Mouse (Mus musculus) cerebellum, postnatal 36 days (tissue): Measurements from ENCODE around the gene Rbfox1.

Experiments used
- DNase-seq, 2 experiments: peaks; one replicate each; pipeline ENCODE4 v3.0.0; 2021 to 2022; ENCODE audit warnings: mixed read lengths in 2 of 2

Rbfox1 gene

DNA sequence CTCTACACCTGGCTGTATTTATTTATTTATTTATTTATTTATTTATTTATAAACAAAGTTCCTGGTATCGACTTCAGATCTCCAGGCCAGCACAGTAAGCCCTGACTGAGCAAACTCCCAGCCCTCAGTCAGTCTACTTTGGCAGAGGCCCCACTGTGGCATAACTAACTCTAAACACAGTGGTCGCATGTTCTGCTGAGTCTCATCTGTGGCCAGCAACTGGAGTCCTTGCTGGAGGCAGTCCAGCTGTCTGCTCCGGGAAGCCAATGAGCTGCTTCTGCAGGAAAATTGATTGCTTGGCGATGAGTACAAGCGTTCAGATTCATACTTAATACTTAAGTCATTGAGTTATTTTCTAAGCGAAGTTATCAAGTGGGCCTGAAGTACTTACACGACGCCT is 598.5 kb downstream of the Rbfox1 start:
- no peak for DNase-seq

DNA sequence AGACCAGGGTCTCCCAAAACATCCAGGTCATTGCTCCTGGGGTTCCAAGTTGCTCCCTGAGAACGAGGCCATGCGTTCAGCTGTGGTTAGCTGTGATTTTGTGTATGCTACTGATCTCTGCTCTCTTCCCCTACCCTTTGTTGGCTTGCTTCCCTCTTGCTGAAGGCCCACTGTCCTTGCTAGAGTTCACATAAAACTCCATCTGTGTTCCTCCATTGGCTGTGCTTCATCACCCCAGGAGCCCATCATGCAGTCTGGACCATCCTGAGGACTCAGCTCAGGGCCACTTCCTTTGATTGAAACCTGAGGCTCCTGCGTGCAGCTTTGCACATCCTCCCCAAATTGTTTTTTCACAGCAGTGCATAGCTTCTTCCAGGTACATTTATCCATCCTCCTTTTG is 600.5 kb downstream of the Rbfox1 start:
- peak; percentile 27 to 30 for DNase-seq

DNA sequence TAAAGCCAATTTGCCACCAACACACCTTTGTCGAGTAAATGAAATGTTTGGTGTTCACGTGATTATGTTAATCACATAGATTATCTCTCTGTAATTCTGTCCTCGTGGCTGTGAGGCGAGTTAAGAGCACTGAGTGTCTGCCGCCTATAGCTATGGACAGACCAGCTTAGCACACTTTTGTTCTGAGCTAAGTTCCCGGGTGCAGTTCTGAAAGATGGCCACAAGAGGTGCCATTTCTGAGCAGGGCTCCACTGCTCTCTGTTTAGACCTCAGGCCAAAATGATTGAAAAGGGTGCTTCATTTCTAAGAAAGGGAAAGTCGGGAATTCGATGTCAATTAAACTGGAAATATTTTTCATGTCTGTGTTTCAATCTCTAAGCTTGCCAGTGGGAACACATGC is 617.1 kb downstream of the Rbfox1 start:
- peak; percentile 41 to 55 for DNase-seq

DNA sequence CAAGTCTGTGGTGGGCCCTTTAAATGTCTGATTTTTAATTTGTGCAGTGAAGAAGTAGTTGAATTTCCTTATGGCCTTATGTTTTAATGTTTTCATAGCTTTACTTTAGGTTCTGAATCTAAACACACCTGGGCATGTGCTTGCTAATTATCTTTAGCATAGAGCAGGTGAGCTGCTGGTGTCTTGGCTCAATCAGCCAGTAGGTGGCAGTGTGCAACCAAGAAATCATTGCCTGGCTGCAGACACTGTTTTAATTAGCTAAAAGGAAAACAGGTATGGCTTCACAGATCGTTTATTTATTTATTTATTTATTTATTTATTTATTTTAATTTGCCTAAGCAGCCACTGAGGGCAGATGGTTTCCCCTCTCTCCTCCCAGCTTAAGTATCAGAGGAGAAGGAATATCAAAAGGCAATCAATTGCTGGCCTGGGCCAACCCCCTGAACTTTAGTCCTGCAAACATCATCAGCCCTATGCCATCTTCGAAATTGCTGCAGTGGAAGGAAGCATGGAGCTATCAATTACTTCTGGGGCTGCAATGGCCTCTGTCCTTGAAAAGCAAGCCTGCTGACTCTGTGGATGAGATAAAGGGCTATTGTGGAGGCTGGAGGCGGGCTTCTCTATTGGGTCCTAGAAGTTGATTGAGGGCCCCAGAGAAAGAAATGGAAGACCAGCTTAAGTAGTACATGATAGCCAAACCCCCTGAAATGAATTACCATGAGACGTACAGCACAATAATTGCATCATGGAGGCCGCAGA is 618.6 kb downstream of the Rbfox1 start:
- peak; percentile 74 to 82 for DNase-seq

DNA sequence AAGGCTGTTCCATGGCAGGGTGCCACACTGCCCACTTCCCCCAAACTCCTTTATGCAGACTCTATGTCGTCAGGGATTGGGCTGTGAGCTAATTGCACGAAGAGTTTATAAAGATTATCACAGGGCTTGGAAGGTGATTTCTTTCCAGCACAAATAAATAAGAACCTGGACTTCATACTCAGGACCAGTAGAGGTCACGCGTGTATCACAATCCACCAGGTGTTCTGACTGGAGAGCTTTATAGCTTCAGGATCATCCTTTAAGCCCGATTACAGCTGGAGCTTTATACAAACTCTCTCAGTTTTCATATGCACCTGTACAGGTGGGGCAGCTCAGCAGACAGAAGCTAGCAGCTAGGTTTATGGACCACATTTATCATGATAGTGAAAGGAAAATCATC is 623.8 kb downstream of the Rbfox1 start:
- DNase-seq, result no peak

DNA sequence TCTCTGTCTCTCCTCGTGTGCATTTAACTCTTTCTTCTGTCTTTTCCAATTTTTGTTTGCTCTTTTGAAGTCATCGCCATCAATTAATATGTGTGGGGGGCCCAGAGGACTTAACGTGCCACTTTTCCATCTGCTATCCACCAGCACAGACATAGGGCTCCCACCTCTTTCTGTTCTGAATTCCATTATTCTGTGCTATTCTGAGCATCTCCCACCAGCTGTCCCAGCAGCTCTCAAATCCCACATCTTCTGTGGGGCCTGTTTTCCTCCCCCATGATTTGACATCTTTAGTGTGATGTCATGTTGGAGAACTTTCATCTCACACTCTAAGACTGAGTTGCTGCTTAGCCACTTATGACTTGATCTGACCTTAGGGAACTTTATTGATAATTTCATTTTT is 634.3 kb downstream of the Rbfox1 start:
- no peak for DNase-seq

DNA sequence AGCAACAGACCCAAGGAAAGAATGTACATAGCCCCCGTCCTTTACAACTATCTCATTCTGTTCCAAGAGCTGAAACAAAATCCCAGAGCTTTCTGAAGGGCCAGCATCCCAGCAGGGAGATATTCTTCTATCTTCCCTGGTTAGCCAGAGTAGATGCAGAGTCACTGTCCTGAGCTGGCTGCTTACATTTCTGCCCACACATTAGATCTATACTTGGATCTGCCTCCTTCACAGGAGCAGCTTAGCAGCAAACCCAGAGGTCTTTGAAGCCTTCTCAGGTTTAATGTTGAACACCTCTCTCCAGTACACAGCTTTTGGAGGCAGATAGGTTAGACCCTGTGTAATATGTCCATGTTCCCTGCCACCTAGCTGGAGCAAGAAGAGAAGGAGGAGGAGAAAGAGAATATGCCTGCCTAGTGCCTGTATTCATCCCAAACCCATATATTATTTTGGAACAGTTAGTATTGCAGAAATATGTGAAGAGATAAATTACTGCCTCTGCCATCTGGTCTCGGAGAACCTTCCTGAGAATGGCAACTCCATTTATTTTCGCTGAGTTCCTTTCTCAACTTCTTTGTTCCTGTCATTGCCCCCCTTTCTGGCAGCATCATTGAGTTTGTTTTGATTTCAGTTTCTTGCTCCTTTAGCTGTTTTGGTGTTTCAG is 640.5 kb downstream of the Rbfox1 start:
- DNase-seq, result no peak

DNA sequence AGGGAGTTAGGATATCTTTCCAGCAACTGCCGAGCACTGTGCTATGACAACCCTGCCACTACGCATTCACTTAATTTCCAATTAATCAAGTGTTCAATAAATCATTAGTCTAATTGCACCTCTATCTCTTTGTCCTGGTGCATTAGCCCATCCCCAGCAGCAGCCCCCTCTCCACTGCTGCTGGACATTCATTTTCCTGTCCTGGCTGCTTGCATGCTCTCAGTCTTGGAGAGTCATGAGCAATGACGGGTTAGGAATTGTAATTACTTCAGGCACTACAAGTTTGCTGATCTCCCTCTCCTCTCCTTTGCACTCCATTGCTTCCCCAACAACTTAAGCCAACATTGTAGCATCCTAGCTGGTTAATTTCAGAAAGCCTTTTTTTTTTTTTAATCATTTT is 646.3 kb downstream of the Rbfox1 start:
- no peak for DNase-seq

DNA sequence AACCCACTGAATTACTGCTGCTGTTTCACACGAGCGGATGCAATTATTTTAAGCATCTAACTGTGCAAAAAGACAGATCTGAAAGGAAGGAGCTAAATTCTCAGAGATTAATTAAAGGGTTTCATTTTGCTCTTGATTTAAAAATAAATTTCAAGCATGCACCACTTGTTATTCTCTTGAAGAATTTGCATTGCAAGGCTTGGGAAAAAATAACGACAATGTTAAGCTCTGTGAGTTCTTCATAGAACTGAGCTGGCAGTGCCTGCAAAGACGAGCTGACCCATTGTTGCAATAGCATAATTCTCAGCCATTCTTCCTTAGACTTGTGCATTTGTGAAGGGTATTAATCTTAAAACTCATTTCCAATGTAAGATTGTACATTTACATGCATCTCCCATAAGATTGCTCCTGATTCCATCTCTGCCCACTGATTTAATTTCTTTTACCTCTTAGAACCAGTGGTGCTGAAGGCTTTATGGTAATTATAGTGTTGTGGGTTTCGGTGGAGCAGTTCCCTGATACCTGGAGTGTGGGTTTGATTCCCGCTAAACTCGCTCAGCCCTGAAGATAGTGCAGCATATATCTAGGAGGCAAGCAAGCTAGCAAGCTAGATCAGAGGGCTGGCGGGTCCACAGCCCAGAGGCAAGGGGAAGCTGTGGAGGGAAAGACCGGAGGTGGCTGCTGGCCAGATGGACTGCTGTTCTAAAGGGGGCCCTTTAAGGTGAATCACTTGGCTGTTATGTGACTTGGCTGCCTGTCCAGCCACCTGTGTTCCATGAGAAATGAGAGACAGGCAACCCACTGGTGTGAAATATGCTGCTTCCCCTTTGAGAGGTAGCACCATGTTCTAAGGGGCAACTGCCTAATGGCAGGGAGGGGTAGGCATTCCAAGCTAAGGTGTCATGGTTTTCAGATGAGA is 647.2 kb downstream of the Rbfox1 start:
- peak; percentile 54 to 59 for DNase-seq

DNA sequence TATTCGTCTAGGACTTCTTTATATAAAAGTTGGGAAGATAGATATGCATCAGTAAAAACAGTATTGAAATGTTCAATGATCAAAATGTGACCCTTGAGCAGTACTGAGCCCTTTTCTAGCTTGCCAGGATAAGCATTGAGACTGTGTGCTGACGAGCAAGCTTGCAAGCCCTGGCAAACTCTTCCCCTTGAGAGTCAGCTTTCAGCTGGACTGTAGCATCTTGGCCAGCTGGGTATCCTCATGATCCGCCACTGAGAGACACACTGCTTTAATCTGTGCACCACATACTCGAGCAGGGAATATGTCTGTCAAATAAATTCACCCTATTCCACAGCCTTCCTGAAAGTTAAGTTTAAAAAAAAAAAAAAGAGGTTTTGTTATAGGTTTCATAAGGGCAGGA is 670.6 kb downstream of the Rbfox1 start:
- DNase-seq, result no peak

DNA sequence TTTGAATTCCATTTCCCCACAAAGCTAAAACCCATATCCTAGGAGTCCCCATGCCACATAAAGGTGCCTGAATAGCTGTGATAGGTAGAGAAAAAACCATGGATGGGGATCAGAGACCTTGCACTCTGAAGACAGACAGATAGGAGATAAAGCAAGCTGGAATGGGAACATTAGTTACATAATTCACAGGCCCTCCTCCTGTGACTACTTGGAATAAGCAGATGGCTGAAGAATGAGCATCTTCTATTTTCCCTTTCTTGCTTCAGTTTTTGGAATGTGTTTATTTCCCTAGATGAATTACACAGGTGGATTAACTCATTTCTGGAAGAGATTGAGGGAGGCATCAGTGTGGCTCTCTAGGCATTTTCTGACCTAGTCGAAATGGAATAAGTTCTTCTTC is 672.6 kb downstream of the Rbfox1 start:
- DNase-seq, result peak in 1 of 2 experiments; percentile 47

DNA sequence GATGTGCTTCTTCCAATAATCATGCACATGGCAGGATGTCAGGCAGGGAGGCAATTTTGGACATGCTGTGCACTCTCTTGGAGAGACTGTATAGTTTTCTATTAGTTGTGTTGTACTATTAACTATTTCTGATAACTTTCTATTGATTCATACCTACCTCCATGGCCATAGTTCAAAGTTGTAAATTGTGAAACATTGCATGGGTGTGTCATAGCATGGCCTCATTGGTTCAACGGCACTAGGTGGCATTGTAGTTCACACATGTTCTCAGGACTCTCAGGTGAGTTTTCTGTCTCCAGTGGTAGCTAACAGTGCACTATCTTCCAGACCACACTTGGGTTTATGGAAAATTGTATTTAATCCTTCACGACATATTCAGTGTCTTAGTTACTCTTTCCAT is 699.5 kb downstream of the Rbfox1 start:
- no peak for DNase-seq

DNA sequence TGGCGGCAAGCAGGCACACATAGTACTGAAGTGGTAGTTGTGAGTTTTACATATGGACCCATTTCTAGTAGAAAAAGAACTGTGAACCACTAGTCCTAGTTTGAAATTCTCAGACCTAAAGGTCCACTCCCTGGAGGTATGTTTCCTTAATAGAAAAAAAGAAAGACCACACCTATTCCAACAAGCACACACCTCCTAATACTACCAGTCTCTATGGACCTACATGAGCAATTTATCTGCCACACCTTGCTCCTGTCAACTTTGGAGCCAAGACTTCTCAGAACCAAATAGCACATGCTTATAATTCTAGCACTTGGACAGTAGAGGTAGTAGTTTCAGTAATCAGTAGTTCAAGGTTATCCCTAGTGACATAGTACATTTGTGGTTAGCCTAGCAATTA is 700.0 kb downstream of the Rbfox1 start:
- DNase-seq, result no peak

DNA sequence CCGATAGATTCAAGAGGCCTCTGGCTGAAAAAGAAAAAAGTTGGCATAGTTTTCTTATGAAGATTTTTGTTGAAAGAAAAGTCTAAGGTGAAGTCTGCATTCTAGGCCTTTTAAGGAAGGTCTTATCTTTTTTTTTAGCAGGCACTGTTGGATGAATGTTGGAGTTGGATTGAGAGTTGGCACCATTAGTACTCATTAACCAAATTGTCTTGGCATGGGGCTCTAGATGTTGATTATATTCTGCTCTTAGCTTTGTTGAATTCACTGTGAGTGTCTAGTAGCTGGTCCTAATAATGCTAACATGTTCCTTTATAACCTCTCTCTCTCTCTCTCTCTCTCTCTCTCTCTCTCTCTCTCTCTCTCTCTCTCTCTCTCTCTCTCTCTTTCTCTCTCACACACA is 731.4 kb downstream of the Rbfox1 start:
- DNase-seq, result no peak

DNA sequence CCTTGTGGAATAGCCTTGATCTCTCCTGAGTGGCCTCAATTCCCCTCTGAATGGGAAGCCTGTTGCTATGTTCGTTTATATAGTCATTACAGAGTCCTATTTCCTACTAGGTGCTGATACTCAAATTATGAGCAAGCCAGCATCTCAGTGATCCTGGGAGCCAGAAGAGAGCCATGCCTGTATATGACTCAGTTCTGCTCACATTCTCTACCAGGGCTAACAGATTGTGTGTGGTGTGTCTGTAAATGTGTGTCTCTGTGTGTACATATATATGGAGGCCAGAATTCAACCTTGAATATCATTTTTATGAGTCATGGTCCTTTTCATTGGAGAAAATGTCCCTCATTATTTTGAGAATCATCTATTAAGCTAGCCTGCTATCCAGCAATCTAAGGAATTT is 755.2 kb downstream of the Rbfox1 start:
- no peak for DNase-seq

DNA sequence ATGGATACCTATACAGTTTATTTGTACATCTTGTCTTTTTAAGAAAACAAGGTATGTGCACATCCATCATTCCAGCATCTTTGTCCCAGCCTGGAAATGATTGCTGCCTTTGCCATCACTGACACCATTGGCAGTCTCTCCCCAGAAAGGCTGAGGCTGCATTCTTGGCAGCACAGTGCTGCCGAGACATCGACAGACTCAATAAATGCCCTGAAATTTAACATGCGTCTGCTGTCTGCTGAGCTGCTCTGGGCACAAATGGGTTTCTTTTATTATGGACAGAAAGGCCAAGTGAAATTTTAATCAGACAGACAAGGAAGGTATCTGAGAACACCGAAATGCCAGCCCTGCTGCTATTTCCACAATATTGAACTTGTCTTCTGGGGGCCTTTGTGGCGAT is 761.8 kb downstream of the Rbfox1 start:
- DNase-seq, result no peak

DNA sequence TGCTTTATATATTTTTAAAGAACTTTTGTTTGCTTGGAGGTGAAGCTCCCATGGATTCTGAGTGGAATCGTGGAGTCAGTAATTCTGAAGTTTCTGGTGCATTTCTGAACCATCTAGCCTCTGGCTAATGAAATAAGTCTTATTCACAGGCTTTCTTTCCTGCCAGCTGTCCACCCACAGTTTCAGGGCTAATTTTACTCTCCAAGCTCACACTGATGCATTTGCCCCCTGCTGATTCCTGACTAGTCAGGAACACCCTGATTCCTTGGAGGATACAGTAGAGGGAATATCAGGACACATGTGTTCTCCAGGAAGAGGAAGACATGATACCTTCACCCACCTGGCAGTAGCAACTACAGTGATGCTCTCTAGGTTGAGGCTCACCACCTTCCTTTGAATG is 763.6 kb downstream of the Rbfox1 start:
- no peak for DNase-seq

DNA sequence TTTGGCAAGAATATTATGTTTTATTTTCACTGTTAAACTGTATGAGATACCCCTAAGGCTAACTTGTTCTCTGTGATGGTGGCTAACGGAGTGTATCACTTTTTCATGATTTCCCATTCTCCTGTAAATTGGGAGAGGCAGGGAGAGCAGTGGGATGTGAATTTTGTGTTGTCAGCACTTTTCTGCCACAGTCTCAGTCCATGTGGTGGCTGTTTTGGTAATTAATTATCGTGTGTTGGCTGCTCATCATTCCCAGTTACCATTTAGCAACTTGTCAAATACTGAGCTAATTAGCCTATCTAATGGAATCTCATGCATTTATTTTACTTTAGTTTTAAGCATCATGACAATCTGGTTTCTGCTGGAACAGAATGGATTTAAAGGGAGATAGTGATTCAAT is 773.4 kb downstream of the Rbfox1 start:
- no peak for DNase-seq

DNA sequence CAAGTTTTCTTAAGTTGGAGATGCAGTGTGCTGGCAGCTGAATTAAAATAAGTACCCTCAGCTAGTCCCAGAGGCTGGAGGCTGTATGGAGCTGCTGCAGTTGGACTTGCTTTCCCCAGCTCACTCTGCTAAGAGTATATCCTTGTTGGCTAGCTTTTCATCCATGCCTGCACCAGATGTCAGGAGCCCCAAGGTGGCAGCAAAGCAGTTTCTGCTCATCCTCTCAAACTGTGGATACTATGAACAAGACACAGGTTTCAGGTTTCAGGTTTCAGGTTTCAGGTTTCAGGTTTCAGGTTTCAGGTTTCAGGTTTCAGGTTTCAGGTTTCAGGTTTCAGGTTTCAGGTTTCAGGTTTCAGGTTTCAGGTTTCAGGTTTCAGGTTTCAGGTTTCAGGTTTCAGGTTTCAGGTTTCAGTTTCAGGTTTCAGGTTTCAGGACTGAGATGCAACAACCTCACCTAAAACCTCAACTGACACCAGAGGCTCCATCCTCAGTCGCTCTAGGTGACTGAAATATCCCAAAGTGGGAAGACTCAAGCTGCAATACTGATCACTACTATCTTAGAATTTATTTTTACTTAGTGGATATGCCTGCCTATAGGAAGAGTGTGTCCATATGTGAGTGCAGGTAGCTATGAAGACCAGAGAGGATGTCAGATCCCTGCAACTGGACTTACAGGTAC is 801.1 kb downstream of the Rbfox1 start:
- DNase-seq, result no peak

DNA sequence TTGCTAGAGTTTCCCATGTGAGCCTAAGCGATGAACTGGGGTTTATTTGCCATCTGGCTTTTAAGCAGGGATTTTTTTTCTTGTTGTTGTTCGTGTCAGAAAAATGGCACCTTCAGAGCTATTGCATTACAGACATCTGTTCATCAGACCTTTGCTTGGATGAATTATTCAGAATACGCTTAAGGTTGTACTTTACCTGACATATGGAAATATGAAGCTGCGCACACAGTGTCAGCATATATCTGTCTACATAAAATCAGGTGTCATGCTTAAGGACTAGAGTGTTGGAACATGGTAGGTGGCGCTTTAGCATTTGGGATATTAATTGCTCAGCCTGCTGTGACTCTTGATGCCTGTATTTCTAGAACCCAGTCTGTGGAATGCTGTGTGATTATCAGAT is 819.7 kb downstream of the Rbfox1 start:
- no peak for DNase-seq

DNA sequence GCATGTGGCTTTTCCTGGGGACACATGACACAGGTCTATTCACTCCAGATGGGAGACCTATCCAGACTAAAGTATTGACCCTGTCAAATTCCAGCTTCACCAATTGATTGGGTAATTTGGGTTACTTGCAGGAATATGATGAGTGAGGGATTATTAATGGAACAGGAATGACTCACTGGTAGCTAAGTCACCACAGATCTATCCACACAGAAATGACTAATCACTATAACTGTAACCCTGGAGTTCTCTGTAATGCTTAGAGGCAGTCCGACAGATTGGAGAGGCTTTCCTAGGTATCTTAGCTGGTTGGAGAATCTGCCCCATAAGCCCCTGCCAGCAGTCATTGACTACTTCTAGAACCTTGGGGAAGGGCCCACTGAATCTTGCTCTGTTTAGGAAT is 827.2 kb downstream of the Rbfox1 start:
- DNase-seq, result no peak

DNA sequence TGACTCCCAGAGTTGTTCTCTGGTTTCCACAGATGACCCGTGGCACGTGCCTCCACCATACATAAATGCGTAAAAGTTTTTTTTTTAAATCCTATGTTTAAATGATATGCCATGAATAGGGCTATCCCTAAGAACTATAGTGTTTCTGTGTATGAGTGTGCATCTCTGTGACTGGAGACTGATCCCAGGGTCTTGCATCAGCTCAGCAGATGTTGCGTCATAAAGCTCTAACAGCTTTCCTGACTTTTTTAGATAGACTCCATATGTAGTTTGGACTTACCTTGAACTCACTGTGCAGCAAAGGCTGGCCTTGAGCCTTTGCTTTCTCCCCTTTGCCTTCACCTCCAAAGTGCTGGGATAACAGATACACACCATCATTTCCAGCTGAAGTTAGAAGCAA is 830.1 kb downstream of the Rbfox1 start:
- DNase-seq, result no peak
